Mouse (Mus musculus) E14TG2a.4 (cell line): ENCODE measurements at regions not wholly inside any gene's neighbourhood (a gene's known extent, or its start where the extent isn't known, plus 50 kb on each side); places are given as distances from the start of the nearest gene placed in this dataset.

Experiments
- CTCF ChIP-seq: conservative IDR thresholded peaks from 2 replicates; pipeline ENCODE4 v1.5.1; 2014; ENCODE audit warnings: low read length
- NANOG ChIP-seq: IDR thresholded peaks from 2 replicates; pipeline ENCODE4 v1.6.1; 2014; ENCODE audit warnings: borderline replicate concordance, low read length, mixed read lengths

GRCm38 (mm10) chr4:105870512-105870911 is 80.8 kb downstream of the Gm12728 start:
- TF ChIP-seq CTCF (no peak), NANOG (no peak)
